Mouse (Mus musculus): ENCODE data around the gene Zfp318. TPM values are rescaled to one million over a fixed set of nuclear protein-coding genes. Genes with fewer than 3 reads are reported as not detected.

Gene Zfp318
- polyA plus RNA-seq (2017; shearing (Covaris generic)) = 9.9 TPM

DNA sequence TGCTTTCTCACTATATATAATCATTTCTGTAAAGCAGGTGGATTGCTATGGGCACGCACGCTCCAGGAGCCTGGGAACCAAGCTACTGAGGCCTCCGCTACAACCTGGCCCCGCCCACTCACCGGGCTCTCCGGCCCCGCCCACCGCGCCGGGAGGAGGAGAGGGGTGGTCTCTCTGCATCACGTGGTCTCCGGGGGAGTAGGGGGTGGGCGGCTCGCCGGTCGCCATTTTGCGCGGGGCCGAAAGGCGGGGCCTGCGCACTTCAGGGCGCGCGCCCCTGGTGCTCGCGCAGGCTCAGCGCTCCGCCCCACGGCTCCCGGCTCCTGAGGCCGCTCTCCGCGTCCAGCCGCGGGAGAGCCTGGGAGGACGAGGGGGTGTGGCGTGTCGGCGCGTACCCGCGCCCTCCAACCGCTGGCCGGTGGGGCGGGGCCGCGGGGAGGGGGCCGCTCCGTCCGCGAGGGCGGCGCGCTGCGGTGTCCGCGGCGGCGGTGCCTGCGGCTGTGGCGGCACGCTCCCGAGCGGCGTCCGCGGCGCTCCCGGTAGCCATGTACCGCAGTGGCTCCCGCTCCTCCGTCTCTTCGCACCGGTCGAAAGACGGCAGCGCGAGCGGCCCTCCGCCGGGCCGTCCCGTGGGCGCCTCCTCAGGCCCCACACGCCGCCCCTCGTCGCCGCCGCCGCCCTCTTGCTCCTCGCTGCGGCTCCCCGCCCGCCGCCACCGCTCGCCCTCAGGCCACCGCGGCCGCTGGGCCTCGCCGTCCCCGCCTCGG, at the start of gene Zfp318:
Zfp318 (plus strand) TSS at position 438 of the 767 bp plus-strand sequence.

DNA sequence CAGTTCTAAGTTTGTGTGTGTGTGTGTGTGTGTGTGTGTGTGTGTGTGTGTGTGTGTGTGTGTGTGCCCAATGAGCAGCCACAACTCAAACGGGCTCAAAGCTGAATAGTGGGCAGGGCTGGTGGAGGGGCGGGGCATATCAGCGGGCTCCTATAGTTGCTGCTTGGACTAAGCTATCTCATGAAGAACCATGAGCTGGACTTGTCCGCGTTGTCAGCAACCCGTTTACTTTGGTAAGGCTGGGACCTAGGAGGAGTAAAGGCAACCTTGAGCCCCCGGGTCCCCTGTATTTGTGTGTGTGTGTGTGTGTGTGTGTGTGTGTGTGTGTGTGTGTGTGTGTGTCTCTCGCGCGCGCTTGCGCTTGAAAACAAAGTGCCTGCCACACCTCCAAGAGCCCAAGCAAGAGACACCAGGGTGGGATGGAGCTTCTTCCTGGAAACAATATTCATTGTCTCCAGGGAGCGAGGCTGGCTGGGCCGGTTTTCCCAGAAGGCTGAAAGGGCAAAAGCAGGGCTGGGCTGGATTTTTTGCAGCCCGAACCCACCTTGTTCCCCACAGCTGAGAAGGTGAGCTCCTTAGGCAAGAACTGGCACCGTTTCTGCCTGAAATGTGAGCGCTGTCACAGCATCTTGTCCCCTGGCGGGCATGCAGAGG, 45.4 kb downstream of the Zfp318 start, which contains the start of gene Crip3:
Crip3 (plus strand) TSS at position 166 of the 654 bp plus-strand sequence.

DNA sequence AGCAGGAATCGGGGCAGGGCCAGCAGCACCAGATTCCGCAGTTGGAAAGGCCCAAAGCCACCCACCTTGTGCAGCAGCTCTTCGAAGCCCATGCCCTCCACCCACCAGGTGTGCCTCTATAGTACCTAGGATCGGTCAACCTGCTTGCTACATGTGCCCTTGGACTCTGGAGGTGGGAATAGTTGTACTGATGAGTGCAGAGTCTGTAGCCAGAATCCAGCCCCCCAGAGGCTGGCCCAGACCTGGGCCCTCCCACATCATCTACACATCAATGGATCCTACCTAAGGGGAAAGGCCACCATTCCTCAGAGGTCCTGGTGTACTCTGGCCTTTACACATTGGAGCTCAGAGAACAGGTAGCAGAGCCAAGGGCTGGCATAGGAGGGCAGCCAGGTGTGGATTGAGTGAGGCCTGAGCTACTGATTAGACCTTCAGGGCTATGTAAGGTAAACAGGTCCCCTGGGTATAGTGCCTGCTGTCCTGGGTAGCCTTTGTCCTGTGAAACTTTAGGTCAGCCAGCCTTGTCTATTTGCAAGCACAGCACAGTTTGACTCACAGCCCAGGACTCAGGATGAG, 54.9 kb downstream of the Zfp318 start, which contains the start of gene Slc22a7:
Slc22a7 (minus strand) TSS at position 160 of the 576 bp plus-strand sequence.

Other genes with a start within 250 kb of the Zfp318 start
- not detected for gene Rsph9, start 239.5 kb upstream of the Zfp318 start, polyA plus RNA-seq (2017; shearing (Covaris generic))
- gene Mad2l1bp, start 230.2 kb upstream of the Zfp318 start, polyA plus RNA-seq (2017; shearing (Covaris generic)) = 31.5 TPM
- gene Gtpbp2, start 222.7 kb upstream of the Zfp318 start, polyA plus RNA-seq (2017; shearing (Covaris generic)) = 66.2 TPM
- gene Polh, start 181.1 kb upstream of the Zfp318 start, polyA plus RNA-seq (2017; shearing (Covaris generic)) = 4.1 TPM
- gene Xpo5, start 180.9 kb upstream of the Zfp318 start, polyA plus RNA-seq (2017; shearing (Covaris generic)) = 25.6 TPM
- gene Polr1c, start 135.7 kb upstream of the Zfp318 start, polyA plus RNA-seq (2017; shearing (Covaris generic)) = 63.9 TPM
- gene Yipf3, start 135.7 kb upstream of the Zfp318 start, polyA plus RNA-seq (2017; shearing (Covaris generic)) = 135 TPM
- not detected for gene Lrrc73, start 130.2 kb upstream of the Zfp318 start, polyA plus RNA-seq (2017; shearing (Covaris generic))
- gene Tjap1, start 100.7 kb upstream of the Zfp318 start, polyA plus RNA-seq (2017; shearing (Covaris generic)) = 41.4 TPM
- 0.62 TPM for gene Dlk2, start 86.3 kb upstream of the Zfp318 start, polyA plus RNA-seq (2017; shearing (Covaris generic))
- 6.4 TPM for gene Abcc10, start 55.4 kb upstream of the Zfp318 start, polyA plus RNA-seq (2017; shearing (Covaris generic))
- gene Crip3, start 45.2 kb downstream of the Zfp318 start, polyA plus RNA-seq (2017; shearing (Covaris generic)) = not detected
- not detected for gene Slc22a7, start 54.7 kb downstream of the Zfp318 start, polyA plus RNA-seq (2017; shearing (Covaris generic))
- 0.40 TPM for gene Ttbk1, start 103.9 kb downstream of the Zfp318 start, polyA plus RNA-seq (2017; shearing (Covaris generic))
- gene Dnph1, start 113.0 kb downstream of the Zfp318 start, polyA plus RNA-seq (2017; shearing (Covaris generic)) = not detected
- gene Cul9, start 162.7 kb downstream of the Zfp318 start, polyA plus RNA-seq (2017; shearing (Covaris generic)) = 6.6 TPM
- gene Srf, start 172.4 kb downstream of the Zfp318 start, polyA plus RNA-seq (2017; shearing (Covaris generic)) = 33.2 TPM
- not detected for gene Ptk7, start 245.8 kb downstream of the Zfp318 start, polyA plus RNA-seq (2017; shearing (Covaris generic))

Data from effector memory CD4-positive, alpha-beta T cell, adult 5 months (primary cell).